Mouse (Mus musculus) CH12.LX (cell line): Measurements from ENCODE around the gene Eefsec.

Source experiments
- CHD1 ChIP-seq: IDR thresholded peaks from 2 replicates; pipeline ENCODE4 v1.6.1; 2012; ENCODE audit warnings: low read depth, low read length, improper control_type of control experiment, inconsistent platforms
- CTCF ChIP-seq, 2 experiments: IDR thresholded peaks in 1 of 2; conservative IDR thresholded peaks in 1 of 2; 2 replicates each; pipeline ENCODE4 v1.5.1; 2011 to 2012; ENCODE audit warnings: low read depth in 2 of 2, low read length in 2 of 2, improper control_type of control experiment in 1 of 2, inconsistent platforms in 1 of 2, mild to moderate bottlenecking in 1 of 2, moderate library complexity in 1 of 2
- EP300 ChIP-seq: IDR thresholded peaks from 2 replicates; pipeline ENCODE4 v1.6.1; 2011; ENCODE audit warnings: low read length, improper control_type of control experiment
- HCFC1 ChIP-seq: IDR thresholded peaks from 2 replicates; pipeline ENCODE4 v1.6.1; 2012; ENCODE audit warnings: low read depth, mild to moderate bottlenecking, inconsistent platforms, low read length, improper control_type of control experiment
- KAT2A ChIP-seq: IDR thresholded peaks from 2 replicates; pipeline ENCODE4 v1.6.1; 2012; ENCODE audit warnings: low read length, improper control_type of control experiment, inconsistent platforms; ENCODE audit not compliant: insufficient replicate concordance
- MAZ ChIP-seq: IDR thresholded peaks from 2 replicates; pipeline ENCODE4 v1.6.1; 2012; ENCODE audit warnings: low read depth, mild to moderate bottlenecking, inconsistent platforms, low read length, improper control_type of control experiment, moderate library complexity
- POLR2A ChIP-seq: IDR thresholded peaks from 2 replicates; pipeline ENCODE4 v1.6.1; 2011; ENCODE audit warnings: low read depth, mild to moderate bottlenecking, improper control_type of control experiment, low read length
- RAD21 ChIP-seq: IDR thresholded peaks from 2 replicates; pipeline ENCODE4 v1.6.1; 2011; ENCODE audit warnings: low read depth, mild to moderate bottlenecking, low read length, improper control_type of control experiment, moderate library complexity
- USF2 ChIP-seq: conservative IDR thresholded peaks from 2 replicates; pipeline ENCODE4 v1.6.1; 2011; ENCODE audit warnings: low read depth, low read length, improper control_type of control experiment

DNA sequence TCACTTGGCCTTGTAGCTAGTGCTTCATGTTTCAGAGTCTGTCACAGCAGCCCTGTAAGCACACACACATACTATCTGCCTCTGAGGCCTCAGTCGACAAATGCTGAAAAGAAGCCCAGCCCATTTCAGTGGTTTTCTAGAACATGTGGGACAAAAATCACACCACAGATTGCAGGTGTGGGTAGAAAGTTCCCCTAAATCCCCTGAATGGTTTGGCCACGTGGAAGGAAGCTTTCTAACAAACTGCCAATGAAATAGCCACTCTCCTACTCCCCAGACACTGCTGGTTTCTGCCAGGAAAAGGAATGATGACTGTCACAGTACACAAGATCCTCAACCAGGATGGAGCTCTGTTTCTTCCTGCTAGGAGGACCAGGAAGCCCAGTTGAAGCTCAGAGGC lies 33.7 kb downstream of the Eefsec start:
- no peak for TF ChIP-seq POLR2A
- no peak for TF ChIP-seq EP300
- no peak for TF ChIP-seq RAD21
- TF ChIP-seq USF2, result no peak
- TF ChIP-seq CHD1, result no peak
- no peak for TF ChIP-seq CTCF (conservative IDR thresholded peaks at IDR 0.05 in 1 of 2, IDR thresholded peaks at IDR 0.05 in 1 of 2; ENCODE audit: low read depth in 2 of 2, low read length in 2 of 2)
- TF ChIP-seq KAT2A, result no peak
- no peak for TF ChIP-seq MAZ
- no peak for TF ChIP-seq HCFC1
